Mouse (Mus musculus) hindbrain, postnatal 0 days (tissue): ENCODE measurements around the gene Manf. TPM values are rescaled to one million over a fixed set of nuclear protein-coding genes. Genes with fewer than 3 reads are reported as not detected.

Source experiments
- ATAC-seq: fragments of 200-750 bp; cut with Nextera tagmentation; 2 replicates; pipeline ENCODE4 v1.8.0; 2017; ENCODE audit warnings: mild to moderate bottlenecking, moderate TSS enrichment, moderate library complexity
- DNase-seq: peaks from one replicate; pipeline ENCODE4 v3.0.0-alpha.2; 2015; ENCODE audit warnings: low spot score
- H3K27ac ChIP-seq: fragments of 300-500 bp; sonication (generic); 2 replicates; pipeline ENCODE4 v1.5.1; 2014; ENCODE audit warnings: mild to moderate bottlenecking
- H3K27me3 ChIP-seq: fragments of 300-500 bp; sonication (generic); 2 replicates; pipeline ENCODE4 v1.6.1; 2014; ENCODE audit warnings: low read length, mixed read lengths; ENCODE audit not compliant: insufficient read depth
- H3K36me3 ChIP-seq: fragments of 300-500 bp; sonication (generic); 2 replicates; pipeline ENCODE4 v1.6.1; 2014; ENCODE audit warnings: low read length, mixed read lengths; ENCODE audit not compliant: insufficient read depth
- H3K4me1 ChIP-seq: fragments of 300-500 bp; sonication (generic); 2 replicates; pipeline ENCODE4 v1.6.1; 2014; ENCODE audit warnings: antibody characterized with exemption, low read length, mixed read lengths; ENCODE audit not compliant: insufficient read depth
- H3K4me2 ChIP-seq: fragments of 300-500 bp; sonication (generic); 2 replicates; pipeline ENCODE4 v1.6.1; 2014; ENCODE audit warnings: low read depth, mild to moderate bottlenecking, low read length, moderate library complexity, mixed read lengths
- H3K4me3 ChIP-seq: fragments of 300-500 bp; sonication (generic); 2 replicates; pipeline ENCODE4 v1.5.1; 2014; ENCODE audit warnings: low read length
- H3K9ac ChIP-seq: fragments of 300-500 bp; sonication (generic); replicated peaks from 2 replicates; pipeline ENCODE4 v1.6.1; 2014; ENCODE audit warnings: mild to moderate bottlenecking, low read length, moderate library complexity, mixed read lengths
- H3K9me3 ChIP-seq: fragments of 300-500 bp; sonication (generic); 2 replicates; pipeline ENCODE4 v1.6.1; 2016; ENCODE audit warnings: low read length, mixed read lengths
- CTCF ChIP-seq: IDR thresholded peaks from 2 replicates; pipeline ENCODE4 v1.5.1; 2016; ENCODE audit warnings: antibody characterized with exemption, control low read depth, low read depth
- WGBS: fragments of 180-500 bp; shearing (Covaris S2); extraction: QIAGEN DNeasy Blood & Tissue Kit; methylation state at CpG from one replicate; pipeline ENCODE4 v1.1.7; 2014; 5-methylcytosine and 5-hydroxymethylcytosine counted together
- polyA plus RNA-seq: library from polyadenylated mRNA; unstranded; fragments of >200 nt; fragmentation: Nextera tagmentation; extraction: Ambion mirVana; gene quantifications from 2 replicates; pipeline ENCODE4 v1.2.1, GENCODE M21; 2015
- total RNA-seq: library from RNA; depleted of rRNA; stranded (reverse); fragments of >200 nt; gene quantifications from 2 replicates; pipeline ENCODE4 v1.2.3, GENCODE M21; 2014

Gene Manf
- total and polyA plus RNA-seq, 2 experiments from 2014 or later: 29.7 to 119 TPM

DNA sequence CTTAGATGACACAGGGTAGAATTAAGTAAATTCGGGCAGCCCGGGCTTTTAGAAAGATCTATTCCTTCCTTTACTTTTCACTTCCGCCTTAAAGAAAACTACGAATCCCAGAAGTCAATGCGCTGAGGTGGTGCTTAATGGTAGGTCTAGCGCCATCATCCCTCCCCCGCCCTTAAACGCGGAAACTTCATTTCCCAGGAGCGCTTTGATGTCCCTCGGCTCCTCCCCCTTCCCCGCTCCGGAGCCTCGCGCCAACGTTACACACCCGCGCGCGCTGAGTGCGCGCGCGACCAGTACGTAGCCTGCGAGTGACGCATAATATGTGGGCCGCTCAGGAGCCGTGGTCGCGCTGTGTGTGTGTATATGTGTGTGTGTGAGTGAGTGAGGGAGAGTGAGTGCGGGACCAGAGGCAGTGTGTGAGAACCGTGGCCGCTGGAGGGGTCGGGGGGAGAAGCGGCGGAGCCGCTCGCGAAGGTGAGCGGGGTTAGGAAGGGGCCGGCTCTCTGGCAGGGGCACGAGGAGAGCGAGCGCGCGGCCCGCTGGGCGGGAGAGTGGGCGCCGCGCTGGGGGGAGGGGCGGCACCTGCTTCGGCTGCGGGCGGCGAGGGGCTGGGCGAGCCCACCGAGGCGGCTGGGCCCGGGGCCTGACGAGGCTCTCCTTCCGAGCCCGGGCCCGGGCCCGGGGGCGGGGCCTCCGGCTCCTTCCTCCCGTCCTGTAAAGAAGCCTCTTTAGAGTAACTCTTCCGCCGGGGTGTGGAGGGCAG lies 70.0 kb downstream of the Manf start, which contains the start of gene Dcaf1:
Gene Dcaf1 (plus strand): TSS at position 257 of the 763 bp plus-strand sequence.
- Histone ChIP-seq H3K9ac (peak within 1 kb of the TSS; percentile 76), H3K27ac (peak within 1 kb of the TSS; percentile 92), H3K4me2 (peak within 1 kb of the TSS; percentile 89), H3K4me3 (peak within 1 kb of the TSS; percentile 89), H3K9me3 (no peaks in the 10 kb centered on the region), H3K4me1 (0 out of 2 replicates have a peak, but pooled peaks cover 2% of the 10 kb centered on the region), H3K36me3 (no peaks in the 10 kb centered on the region), H3K27me3 (no peaks in the 10 kb centered on the region)
- DNase-seq: peak; percentile 100
- TF ChIP-seq CTCF: peak; percentile 10; the same call in 1 of the 2 replicates
- under 1% methylated on average over 57 of the region's 71 CpGs for WGBS
- ATAC-seq: peak; percentile 99

DNA sequence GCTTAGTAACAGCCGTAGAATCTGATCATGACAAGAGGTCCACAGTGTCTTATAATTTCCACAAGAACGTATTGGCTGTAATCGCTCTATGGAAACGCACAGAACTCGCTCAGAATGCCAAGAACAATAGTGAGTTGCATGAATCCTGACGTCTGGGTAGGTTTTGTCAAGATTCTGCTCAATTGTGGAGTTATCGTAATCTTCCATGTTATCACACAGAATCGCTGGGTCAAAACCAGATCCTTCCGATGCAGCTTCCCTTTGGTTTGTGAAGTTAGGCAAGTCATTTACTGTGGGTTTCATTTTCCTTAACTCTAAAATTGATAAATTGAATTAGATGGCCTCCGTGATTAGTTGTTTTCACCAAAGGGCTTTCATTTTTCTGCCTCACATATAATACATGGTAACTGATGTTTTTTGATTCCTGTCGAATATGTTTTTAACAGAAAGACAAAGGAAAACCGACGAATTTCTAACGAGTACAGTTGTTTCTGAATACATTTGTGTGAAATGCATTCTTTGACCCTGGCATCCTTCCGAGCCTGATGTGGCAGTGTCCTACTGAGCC lies 70.6 kb downstream of the Manf start:
- Histone ChIP-seq H3K4me2 (peak overlapping the region; percentile 63), H3K9me3 (no peaks in the 10 kb centered on the region), H3K36me3 (no peaks in the 10 kb centered on the region), H3K4me1 (0 out of 2 replicates have a peak, but pooled peaks cover 2% of the 10 kb centered on the region), H3K27ac (no peak overlapping the region), H3K9ac (peak overlapping the region; percentile 28; the same call in 1 of the 2 replicates), H3K4me3 (peak overlapping the region; percentile 89), H3K27me3 (no peaks in the 10 kb centered on the region)
- ATAC-seq: no peak
- TF ChIP-seq CTCF: no peak
- WGBS: 44% methylated on average over 15 of the region's 15 CpGs
- no peak for DNase-seq

DNA sequence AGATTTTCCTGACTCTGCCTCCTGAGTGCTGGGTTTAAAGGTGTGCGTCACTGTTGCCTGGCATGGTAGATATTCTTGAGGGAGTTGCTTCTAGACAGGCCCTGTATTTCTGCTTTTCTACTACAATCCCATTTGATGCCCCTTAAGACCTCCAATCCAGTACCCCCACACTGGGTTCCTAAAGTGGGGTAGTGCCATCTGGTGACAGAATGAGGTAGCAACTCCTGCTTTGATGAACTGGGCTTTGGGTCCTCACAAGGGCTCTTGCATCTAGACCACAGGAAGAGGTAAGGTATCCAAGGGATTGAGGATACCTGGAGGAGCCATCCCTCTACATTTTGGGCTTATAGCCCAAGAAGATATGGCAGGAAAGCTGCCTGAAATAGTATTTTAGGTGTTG lies 72.6 kb downstream of the Manf start:
- H3K9ac ChIP-seq: no peak overlapping the region
- H3K4me3 ChIP-seq: no peak overlapping the region
- H3K27me3 ChIP-seq: no peaks in the 10 kb centered on the region
- peak; percentile 39 for DNase-seq
- ATAC-seq: no peak
- no peaks in the 10 kb centered on the region for H3K9me3 ChIP-seq
- no peak overlapping the region for H3K27ac ChIP-seq
- H3K36me3 ChIP-seq: no peaks in the 10 kb centered on the region
- peak; percentile 66 for TF ChIP-seq CTCF
- H3K4me2 ChIP-seq: no peak overlapping the region
- 0 out of 2 replicates have a peak, but pooled peaks cover 2% of the 10 kb centered on the region for H3K4me1 ChIP-seq
- 96% methylated on average over 1 of the region's 1 CpGs for WGBS

GRCm38 (mm10) chr9:106818191-106818590 lies 73.6 kb downstream of the Manf start:
- no peak for TF ChIP-seq CTCF
- 78% methylated on average over 6 of the region's 6 CpGs for WGBS

GRCm38 (mm10) chr9:106806503-106806902 lies 85.3 kb downstream of the Manf start:
- no peak overlapping the region for H3K4me2 ChIP-seq
- DNase-seq: no peak
- TF ChIP-seq CTCF: no peak
- no peak overlapping the region for H3K4me3 ChIP-seq
- H3K9me3 ChIP-seq: peaks cover 12% of the 10 kb centered on the region; the same call in 1 of the 2 replicates
- H3K4me1 ChIP-seq: no peaks in the 10 kb centered on the region
- H3K27me3 ChIP-seq: no peaks in the 10 kb centered on the region
- no peak overlapping the region for H3K9ac ChIP-seq
- 80% methylated on average over 4 of the region's 4 CpGs for WGBS
- H3K27ac ChIP-seq: no peak overlapping the region
- no peak for ATAC-seq
- H3K36me3 ChIP-seq: no peaks in the 10 kb centered on the region

More at GRCm38 (mm10) chr9:106818191-106818590, 73.6 kb downstream of the Manf start:
- H3K27me3 ChIP-seq: no peaks in the 10 kb centered on the region
- H3K4me1 ChIP-seq: 0 out of 2 replicates have a peak, but pooled peaks cover 2% of the 10 kb centered on the region
- no peak overlapping the region for H3K4me3 ChIP-seq
- H3K9ac ChIP-seq: no peak overlapping the region
- no peak overlapping the region for H3K27ac ChIP-seq
- ATAC-seq (no peak), DNase-seq (no peak)
- H3K9me3 ChIP-seq: no peaks in the 10 kb centered on the region
- no peaks in the 10 kb centered on the region for H3K36me3 ChIP-seq
- H3K4me2 ChIP-seq: no peak overlapping the region

DNA sequence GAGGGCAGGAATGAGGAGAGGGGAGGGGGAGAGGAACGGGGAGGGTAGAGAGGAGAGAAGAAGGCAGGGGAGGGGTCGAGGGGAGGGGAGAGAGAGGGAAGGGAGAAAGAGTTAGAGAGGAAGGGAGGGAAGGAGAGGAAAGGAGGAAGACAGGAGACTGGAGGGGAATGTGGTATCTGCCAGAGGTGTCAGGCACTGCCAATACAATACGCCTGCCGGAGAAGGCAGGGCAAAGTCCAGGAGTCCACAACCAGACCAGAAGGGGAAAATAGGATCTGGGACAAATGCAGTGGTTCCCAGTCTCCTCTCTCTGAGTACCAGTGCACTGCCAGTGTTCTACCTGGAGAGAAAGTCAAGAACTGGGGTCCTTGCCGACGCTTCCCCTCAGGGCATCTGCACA lies 100.9 kb downstream of the Manf start:
- Histone ChIP-seq H3K36me3 (no peaks in the 10 kb centered on the region), H3K27me3 (no peaks in the 10 kb centered on the region), H3K4me1 (no peaks in the 10 kb centered on the region; the same call in 1 of the 2 replicates), H3K9ac (no peak overlapping the region), H3K4me2 (no peak overlapping the region), H3K9me3 (no peaks in the 10 kb centered on the region), H3K4me3 (no peak overlapping the region), H3K27ac (no peak overlapping the region)
- ATAC-seq (no peak), DNase-seq (no peak)
- TF ChIP-seq CTCF: no peak
- WGBS: 69% methylated on average over 6 of the region's 6 CpGs
